Mouse (Mus musculus) liver, embryonic 15.5 days (tissue): ENCODE measurements at regions not wholly inside any gene's neighbourhood (a gene's known extent, or its start where the extent isn't known, plus 50 kb on each side); places are given as distances from the start of the nearest gene placed in this dataset.

Source experiments
- ATAC-seq: fragments of 200-750 bp; cut with Nextera tagmentation; 2 replicates; pipeline ENCODE4 v1.8.0; 2017; ENCODE audit warnings: moderate number of reproducible peaks, mild to moderate bottlenecking, moderate library complexity; ENCODE audit not compliant: insufficient read depth
- H3K27ac ChIP-seq: fragments of 300-500 bp; sonication (generic); replicated peaks from 2 replicates; pipeline ENCODE4 v1.5.1; 2015; ENCODE audit warnings: mild to moderate bottlenecking, inconsistent platforms
- H3K27me3 ChIP-seq: fragments of 300-500 bp; sonication (generic); 2 replicates; pipeline ENCODE4 v1.6.1; 2015; ENCODE audit warnings: mild to moderate bottlenecking, inconsistent platforms
- H3K36me3 ChIP-seq: fragments of 300-500 bp; sonication (generic); replicated peaks from 2 replicates; pipeline ENCODE4 v1.6.1; 2015; ENCODE audit warnings: moderate library complexity, mild to moderate bottlenecking, inconsistent platforms
- H3K4me1 ChIP-seq: fragments of 300-500 bp; sonication (generic); replicated peaks from 2 replicates; pipeline ENCODE4 v1.6.1; 2015; ENCODE audit warnings: inconsistent platforms
- H3K4me2 ChIP-seq: fragments of 300-500 bp; sonication (generic); 2 replicates; pipeline ENCODE4 v1.6.1; 2015; ENCODE audit warnings: moderate library complexity, mild to moderate bottlenecking, inconsistent platforms
- H3K4me3 ChIP-seq: fragments of 300-500 bp; sonication (generic); replicated peaks from 2 replicates; pipeline ENCODE4 v1.5.1; 2015; ENCODE audit warnings: mild to moderate bottlenecking, inconsistent platforms
- H3K9ac ChIP-seq: fragments of 300-500 bp; sonication (generic); 2 replicates; pipeline ENCODE4 v1.6.1; 2015; ENCODE audit warnings: moderate library complexity, mild to moderate bottlenecking, inconsistent platforms
- H3K9me3 ChIP-seq: fragments of 300-500 bp; sonication (generic); replicated peaks from 2 replicates; pipeline ENCODE4 v1.6.1; 2016; ENCODE audit warnings: inconsistent platforms
- WGBS: fragments of 180-500 bp; shearing (Covaris S2); methylation state at CpG from one replicate; pipeline ENCODE4 v1.1.7; 2015; ENCODE audit warnings: mixed read lengths; ENCODE audit not compliant: insufficient replicate concordance; 5-methylcytosine and 5-hydroxymethylcytosine counted together

DNA sequence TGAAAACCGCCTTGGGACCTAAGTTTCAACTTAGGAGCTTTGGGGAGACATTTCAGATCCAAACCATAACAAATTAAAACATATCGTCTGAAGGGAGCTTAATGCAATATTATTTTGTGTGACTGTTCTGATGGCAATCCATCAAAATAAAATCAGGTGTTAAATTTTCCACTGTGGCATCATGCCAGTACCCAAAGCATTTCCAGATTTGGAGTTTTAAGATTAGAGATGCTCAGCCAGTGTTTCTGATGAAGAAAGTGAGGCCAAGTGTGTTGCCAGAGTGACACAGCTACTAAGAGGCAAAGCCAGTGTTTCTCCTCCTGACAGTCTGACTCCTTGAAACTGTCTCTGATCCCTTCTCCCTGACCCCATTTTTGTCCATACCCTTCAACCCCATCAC, 308.7 kb downstream of the Rnls start:
- H3K4me2 ChIP-seq: no peak overlapping the region
- no peak for ATAC-seq
- H3K27me3 ChIP-seq: no peaks in the 10 kb centered on the region
- 62% methylated on average over 2 of the region's 2 CpGs for WGBS
- H3K27ac ChIP-seq: no peak overlapping the region
- no peak overlapping the region for H3K9ac ChIP-seq
- H3K36me3 ChIP-seq: no peaks in the 10 kb centered on the region
- no peaks in the 10 kb centered on the region for H3K4me1 ChIP-seq
- no peak overlapping the region for H3K4me3 ChIP-seq
- H3K9me3 ChIP-seq: no peaks in the 10 kb centered on the region

DNA sequence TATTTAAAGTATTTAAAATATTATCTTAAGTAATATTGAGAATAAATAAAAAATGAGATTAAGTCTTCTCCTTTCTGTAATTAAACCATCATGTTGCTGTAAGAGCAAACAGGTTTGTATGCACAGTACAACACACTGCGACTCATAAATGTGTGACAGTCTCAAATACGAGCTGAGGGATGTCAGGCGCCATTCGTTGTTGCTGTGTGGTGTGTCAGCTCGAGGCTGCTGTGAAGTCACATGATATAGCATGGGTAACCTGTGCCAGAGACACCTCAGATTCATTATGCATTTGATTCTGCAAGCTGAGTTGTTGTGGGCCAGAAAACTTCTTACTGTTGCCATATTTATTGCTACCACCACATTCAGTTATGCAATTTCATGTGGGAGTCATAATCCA, 307.4 kb downstream of the Rnls start:
- no peak overlapping the region for H3K9ac ChIP-seq
- 75% methylated on average over 5 of the region's 5 CpGs for WGBS

More for the DNA sequence above, 307.4 kb downstream of the Rnls start:
- Histone ChIP-seq H3K4me1 (no peaks in the 10 kb centered on the region), H3K27ac (no peak overlapping the region), H3K9me3 (no peaks in the 10 kb centered on the region), H3K4me3 (no peak overlapping the region), H3K4me2 (no peak overlapping the region), H3K36me3 (no peaks in the 10 kb centered on the region), H3K27me3 (no peaks in the 10 kb centered on the region)
- ATAC-seq: no peak
